Mouse (Mus musculus) MEL (cell line): ENCODE measurements at regions not wholly inside any gene's neighbourhood (a gene's known extent, or its start where the extent isn't known, plus 50 kb on each side); places are given as distances from the start of the nearest gene placed in this dataset.

ENCODE experiments used
- DNase-seq: peaks from one replicate; pipeline ENCODE4 v3.0.0; 2011; ENCODE audit warnings: low read depth, low spot score
- H3K27ac ChIP-seq: 2 replicates; pipeline ENCODE4 v1.5.1; 2012; ENCODE audit warnings: low read depth, mild to moderate bottlenecking, control low read depth, low read length, moderate library complexity; ENCODE audit not compliant: control insufficient read depth
- H3K27me3 ChIP-seq, 2 experiments: fragments of 150-350 bp in 1 of 2; sonication (generic) in 1 of 2; 2 replicates each; pipeline ENCODE4 v1.6.1; 2012; ENCODE audit warnings: low read length in 2 of 2, mild to moderate bottlenecking in 2 of 2, improper control_type of control experiment in 1 of 2, moderate library complexity in 1 of 2; ENCODE audit not compliant: insufficient read depth in 2 of 2, control insufficient read depth in 1 of 2
- H3K36me3 ChIP-seq, 2 experiments: 2 replicates each; pipeline ENCODE4 v1.6.1; 2012 to 2014; ENCODE audit warnings: low read length in 2 of 2, improper control_type of control experiment in 1 of 2, inconsistent platforms in 1 of 2, mild to moderate bottlenecking in 1 of 2; ENCODE audit not compliant: insufficient read depth in 2 of 2, control insufficient read depth in 1 of 2
- H3K4me1 ChIP-seq, 2 experiments: fragments of 150-350 bp in 1 of 2; sonication (generic) in 1 of 2; 2 replicates each; pipeline ENCODE4 v1.6.1; 2012; ENCODE audit warnings: low read length in 2 of 2, improper control_type of control experiment in 1 of 2, mild to moderate bottlenecking in 1 of 2; ENCODE audit not compliant: insufficient read depth in 2 of 2, control insufficient read depth in 1 of 2
- H3K4me3 ChIP-seq, 2 experiments: fragments of 150-350 bp in 1 of 2; sonication (generic) in 1 of 2; 2 replicates each; pipeline ENCODE4 v1.5.1; 2012; ENCODE audit warnings: low read depth in 2 of 2, low read length in 2 of 2, mild to moderate bottlenecking in 2 of 2, moderate library complexity in 2 of 2, control low read depth in 1 of 2, improper control_type of control experiment in 1 of 2; ENCODE audit not compliant: control insufficient read depth in 1 of 2, insufficient read depth in 1 of 2
- H3K79me2 ChIP-seq: 2 replicates; pipeline ENCODE4 v1.6.1; 2012; ENCODE audit warnings: mild to moderate bottlenecking, low read length, moderate library complexity; ENCODE audit not compliant: control insufficient read depth, poor library complexity, insufficient read depth
- H3K9ac ChIP-seq: 2 replicates; pipeline ENCODE4 v1.6.1; 2012; ENCODE audit warnings: low read depth, mild to moderate bottlenecking, control low read depth, low read length, moderate library complexity; ENCODE audit not compliant: control insufficient read depth, poor library complexity, severe bottlenecking
- H3K9me3 ChIP-seq: fragments of 150-350 bp; sonication (generic); replicated peaks from 2 replicates; pipeline ENCODE4 v1.6.1; 2012; ENCODE audit warnings: mild to moderate bottlenecking, low read length, improper control_type of control experiment, moderate library complexity; ENCODE audit not compliant: insufficient read depth
- BHLHE40 ChIP-seq: IDR thresholded peaks from 2 replicates; pipeline ENCODE4 v1.6.1; 2012; ENCODE audit warnings: low read depth, mild to moderate bottlenecking, inconsistent platforms, low read length, improper control_type of control experiment, borderline replicate concordance
- CHD2 ChIP-seq: IDR thresholded peaks from 2 replicates; pipeline ENCODE4 v1.6.1; 2011; ENCODE audit warnings: low read length, improper control_type of control experiment
- GABPA ChIP-seq: IDR thresholded peaks from 2 replicates; pipeline ENCODE4 v1.6.1; 2012; ENCODE audit warnings: low read depth, mild to moderate bottlenecking, inconsistent platforms, low read length, improper control_type of control experiment, moderate library complexity
- MAX ChIP-seq: IDR thresholded peaks from 2 replicates; pipeline ENCODE4 v1.6.1; 2011; ENCODE audit warnings: low read length, improper control_type of control experiment
- MAZ ChIP-seq: IDR thresholded peaks from 2 replicates; pipeline ENCODE4 v1.6.1; 2012; ENCODE audit warnings: low read depth, mild to moderate bottlenecking, inconsistent platforms, low read length, improper control_type of control experiment
- MEF2A ChIP-seq: IDR thresholded peaks from 2 replicates; pipeline ENCODE4 v1.6.1; 2014; ENCODE audit warnings: low read depth, mild to moderate bottlenecking, inconsistent platforms, low read length, improper control_type of control experiment; ENCODE audit not compliant: poor library complexity, insufficient replicate concordance, severe bottlenecking; ENCODE audit errors: extremely low read depth
- MXI1 ChIP-seq: IDR thresholded peaks from 2 replicates; pipeline ENCODE4 v1.6.1; 2011; ENCODE audit warnings: mild to moderate bottlenecking, low read depth, low read length, improper control_type of control experiment
- NRF1 ChIP-seq: IDR thresholded peaks from 2 replicates; pipeline ENCODE4 v1.6.1; 2014; ENCODE audit warnings: low read depth, mild to moderate bottlenecking, inconsistent platforms, low read length, improper control_type of control experiment, moderate library complexity; ENCODE audit not compliant: poor library complexity, insufficient read depth, severe bottlenecking
- POLR2AphosphoS2 ChIP-seq: IDR thresholded peaks from 2 replicates; pipeline ENCODE4 v1.6.1; 2011; ENCODE audit warnings: low read length, improper control_type of control experiment
- RAD21 ChIP-seq: IDR thresholded peaks from 2 replicates; pipeline ENCODE4 v1.6.1; 2011; ENCODE audit warnings: mild to moderate bottlenecking, low read depth, low read length, improper control_type of control experiment
- RCOR1 ChIP-seq: IDR thresholded peaks from 2 replicates; pipeline ENCODE4 v1.6.1; 2012; ENCODE audit warnings: low read depth, mild to moderate bottlenecking, inconsistent platforms, low read length, improper control_type of control experiment
- SIN3A ChIP-seq: IDR thresholded peaks from 2 replicates; pipeline ENCODE4 v1.6.1; 2012; ENCODE audit warnings: low read length, improper control_type of control experiment, inconsistent platforms
- TBP ChIP-seq: IDR thresholded peaks from 2 replicates; pipeline ENCODE4 v1.8.0; 2011; ENCODE audit warnings: low read depth, low read length, improper control_type of control experiment
- USF1 ChIP-seq: IDR thresholded peaks from 2 replicates; pipeline ENCODE4 v1.6.1; 2014; ENCODE audit warnings: low read depth, mild to moderate bottlenecking, inconsistent platforms, low read length, improper control_type of control experiment, moderate library complexity
- USF2 ChIP-seq, 2 experiments: IDR thresholded peaks; 2 replicates each; pipeline ENCODE4 v1.6.1; 2011 to 2012; ENCODE audit warnings: improper control_type of control experiment in 2 of 2, low read length in 2 of 2, borderline replicate concordance in 1 of 2, inconsistent platforms in 1 of 2, low read depth in 1 of 2, mild to moderate bottlenecking in 1 of 2; ENCODE audit not compliant: insufficient read depth in 1 of 2
- ZC3H11A ChIP-seq: IDR thresholded peaks from 2 replicates; pipeline ENCODE4 v1.6.1; 2012; ENCODE audit warnings: low read depth, mild to moderate bottlenecking, inconsistent platforms, low read length, improper control_type of control experiment
- ZNF384 ChIP-seq: IDR thresholded peaks from 2 replicates; pipeline ENCODE4 v1.6.1; 2012; ENCODE audit warnings: low read depth, mild to moderate bottlenecking, inconsistent platforms, low read length, improper control_type of control experiment

DNA sequence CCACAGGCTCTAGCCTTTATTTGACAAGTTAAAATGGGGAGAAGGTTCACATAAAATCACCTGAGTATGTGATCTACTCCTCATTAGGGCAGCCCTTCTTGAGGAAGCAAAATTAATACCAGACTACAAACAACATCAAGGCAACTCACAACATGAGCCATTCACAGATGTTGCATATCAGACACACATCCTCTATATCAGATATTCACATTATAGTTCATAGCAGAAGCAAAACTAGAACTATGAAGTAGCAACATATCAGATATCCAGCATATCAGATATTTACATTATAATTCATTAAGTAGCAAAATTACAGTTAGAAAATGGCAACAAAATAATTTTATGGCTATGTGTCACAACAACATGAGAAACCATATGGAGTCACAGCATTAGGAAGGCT, 217.0 kb downstream of the Tle4 start:
- no peaks in the 10 kb centered on the region for H3K79me2 ChIP-seq
- H3K36me3 ChIP-seq = no peaks in the 10 kb centered on the region
- no peaks in the 10 kb centered on the region for H3K9me3 ChIP-seq
- DNase-seq = no peak
- no peaks in the 10 kb centered on the region; a peak in 1 of 4 replicates for H3K27me3 ChIP-seq
- H3K4me3 ChIP-seq = no peak overlapping the region
- no peak overlapping the region for H3K27ac ChIP-seq
- TF ChIP-seq RCOR1 (no peak), ZNF384 (no peak), RAD21 (no peak), CHD2 (no peak), NRF1 (no peak), MAZ (no peak), SIN3A (no peak), MXI1 (no peak), USF1 (no peak), ZC3H11A (no peak), GABPA (no peak), TBP (no peak), MEF2A (no peak), POLR2AphosphoS2 (no peak)
- no peaks in the 10 kb centered on the region for H3K4me1 ChIP-seq
- no peak overlapping the region for H3K9ac ChIP-seq

DNA sequence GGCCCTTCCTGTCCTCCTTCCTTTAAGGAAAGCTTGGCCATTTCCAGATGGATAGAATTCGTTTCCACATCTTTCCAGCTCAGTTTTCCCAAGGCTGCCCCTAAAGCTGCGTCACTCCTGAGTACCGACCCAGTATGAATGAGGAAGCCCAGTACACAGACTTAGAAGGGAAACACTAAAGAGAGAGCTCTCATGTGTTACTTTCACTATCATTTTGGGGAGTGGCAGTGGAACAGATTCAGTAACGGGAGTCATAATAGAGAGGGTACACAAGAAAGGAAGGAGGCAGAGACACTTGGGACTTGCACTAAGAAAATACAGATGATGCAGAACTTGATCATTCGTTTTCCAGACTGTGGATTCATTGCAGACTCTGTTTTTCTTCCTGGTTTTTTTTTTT, 210.1 kb downstream of the Tle4 start:
- peaks cover 0 to 2% of the 10 kb centered on the region in 2 experiments; a peak in 1 of 4 replicates for H3K36me3 ChIP-seq
- DNase-seq = peak; percentile 12
- no peaks in the 10 kb centered on the region for H3K9me3 ChIP-seq
- no peaks in the 10 kb centered on the region for H3K79me2 ChIP-seq
- no peak overlapping the region for H3K9ac ChIP-seq
- TF ChIP-seq USF2 (IDR thresholded peaks at IDR 0.05; ENCODE audit: borderline replicate concordance in 1 of 2, insufficient read depth in 1 of 2, low read depth in 1 of 2, low read length in 2 of 2) (no peak), ZC3H11A (no peak), BHLHE40 (no peak), MAX (no peak), RCOR1 (no peak)
- TF ChIP-seq, all 39 proteins: peak for 0
- no peaks in the 10 kb centered on the region for H3K4me1 ChIP-seq
- no peak overlapping the region for H3K27ac ChIP-seq
- H3K27me3 ChIP-seq = no peaks in the 10 kb centered on the region
- H3K4me3 ChIP-seq = peak overlapping the region; percentile 33 to 56; a peak in 3 of 4 replicates
